Mouse (Mus musculus) limb, embryonic 11.5 days (tissue): ENCODE measurements at regions not wholly inside any gene's neighbourhood (a gene's known extent, or its start where the extent isn't known, plus 50 kb on each side); places are given as distances from the start of the nearest gene placed in this dataset.

ENCODE experiments used
- ATAC-seq: fragments of 200-750 bp; cut with Nextera tagmentation; 2 replicates; pipeline ENCODE4 v1.8.0; 2017; ENCODE audit warnings: low read depth; ENCODE audit not compliant: insufficient number of reproducible peaks, low FRiP score, low TSS enrichment
- DNase-seq: peaks from one replicate; pipeline ENCODE4 v3.0.0-alpha.2; 2015; ENCODE audit warnings: low spot score
- H3K27ac ChIP-seq: fragments of 300-500 bp; sonication (generic); replicated peaks from 2 replicates; pipeline ENCODE4 v1.5.1; 2014; ENCODE audit warnings: low read depth, mild to moderate bottlenecking, low read length
- H3K27me3 ChIP-seq: fragments of 300-500 bp; sonication (generic); 2 replicates; pipeline ENCODE4 v1.6.1; 2014; ENCODE audit warnings: mild to moderate bottlenecking, low read length, mixed read lengths; ENCODE audit not compliant: control insufficient read depth, insufficient read depth
- H3K36me3 ChIP-seq: fragments of 300-500 bp; sonication (generic); 2 replicates; pipeline ENCODE4 v1.6.1; 2014; ENCODE audit warnings: mild to moderate bottlenecking, low read length, moderate library complexity, mixed read lengths; ENCODE audit not compliant: control insufficient read depth, insufficient read depth
- H3K4me1 ChIP-seq: fragments of 300-500 bp; sonication (generic); 2 replicates; pipeline ENCODE4 v1.6.1; 2014; ENCODE audit warnings: low read length, mixed read lengths; ENCODE audit not compliant: control insufficient read depth, insufficient read depth
- H3K4me2 ChIP-seq: fragments of 300-500 bp; sonication (generic); 2 replicates; pipeline ENCODE4 v1.6.1; 2014; ENCODE audit warnings: low read depth, mild to moderate bottlenecking, moderate library complexity; ENCODE audit not compliant: severe bottlenecking
- H3K4me3 ChIP-seq: fragments of 300-500 bp; sonication (generic); 2 replicates; pipeline ENCODE4 v1.5.1; 2014; ENCODE audit warnings: low read depth, low read length
- H3K9ac ChIP-seq: fragments of 300-500 bp; sonication (generic); 2 replicates; pipeline ENCODE4 v1.6.1; 2014; ENCODE audit warnings: mild to moderate bottlenecking, low read length
- H3K9me3 ChIP-seq: fragments of 300-500 bp; sonication (generic); 2 replicates; pipeline ENCODE4 v1.6.1; 2016; ENCODE audit warnings: low read length; ENCODE audit not compliant: control insufficient read depth
- WGBS: fragments of 180-500 bp; shearing (Covaris S2); extraction: QIAGEN DNeasy Blood & Tissue Kit; methylation state at CpG from one replicate; pipeline ENCODE4 v1.1.7; 2014; 5-methylcytosine and 5-hydroxymethylcytosine counted together

- no peak overlapping the region for H3K27ac ChIP-seq
- ATAC-seq (no peak), DNase-seq (no peak)
- no peaks in the 10 kb centered on the region for H3K27me3 ChIP-seq
- H3K4me1 ChIP-seq = no peaks in the 10 kb centered on the region
- no peak overlapping the region for H3K4me2 ChIP-seq
- 90% methylated on average over 1 of the region's 1 CpGs for WGBS
- H3K9ac ChIP-seq = no peak overlapping the region
- no peak overlapping the region for H3K4me3 ChIP-seq
- H3K36me3 ChIP-seq = no peaks in the 10 kb centered on the region
- H3K9me3 ChIP-seq = no peaks in the 10 kb centered on the region
Measured at GRCm38 (mm10) chr15:61342618-61343017, 419.8 kb upstream of the A1bg start.

GRCm38 (mm10) chr15:61327925-61328324, 405.1 kb upstream of the A1bg start:
- H3K4me1 ChIP-seq = no peaks in the 10 kb centered on the region
- no peaks in the 10 kb centered on the region for H3K36me3 ChIP-seq
- no peak overlapping the region for H3K9ac ChIP-seq
- H3K4me3 ChIP-seq = no peak overlapping the region
- no peaks in the 10 kb centered on the region for H3K27me3 ChIP-seq
- H3K27ac ChIP-seq = no peak overlapping the region
- no peak overlapping the region for H3K4me2 ChIP-seq
- no peak for DNase-seq
- ATAC-seq = no peak
- WGBS = 87% methylated on average over 2 of the region's 2 CpGs
- H3K9me3 ChIP-seq = no peaks in the 10 kb centered on the region

GRCm38 (mm10) chr15:61322243-61322642, 399.4 kb upstream of the A1bg start:
- no peak overlapping the region for H3K27ac ChIP-seq
- 90% methylated on average over 7 of the region's 7 CpGs for WGBS
- no peak for ATAC-seq
- DNase-seq = no peak
- H3K9me3 ChIP-seq = no peaks in the 10 kb centered on the region
- no peaks in the 10 kb centered on the region for H3K36me3 ChIP-seq
- H3K4me1 ChIP-seq = no peaks in the 10 kb centered on the region
- H3K9ac ChIP-seq = no peak overlapping the region
- no peaks in the 10 kb centered on the region for H3K27me3 ChIP-seq
- no peak overlapping the region for H3K4me2 ChIP-seq
- no peak overlapping the region for H3K4me3 ChIP-seq

DNA sequence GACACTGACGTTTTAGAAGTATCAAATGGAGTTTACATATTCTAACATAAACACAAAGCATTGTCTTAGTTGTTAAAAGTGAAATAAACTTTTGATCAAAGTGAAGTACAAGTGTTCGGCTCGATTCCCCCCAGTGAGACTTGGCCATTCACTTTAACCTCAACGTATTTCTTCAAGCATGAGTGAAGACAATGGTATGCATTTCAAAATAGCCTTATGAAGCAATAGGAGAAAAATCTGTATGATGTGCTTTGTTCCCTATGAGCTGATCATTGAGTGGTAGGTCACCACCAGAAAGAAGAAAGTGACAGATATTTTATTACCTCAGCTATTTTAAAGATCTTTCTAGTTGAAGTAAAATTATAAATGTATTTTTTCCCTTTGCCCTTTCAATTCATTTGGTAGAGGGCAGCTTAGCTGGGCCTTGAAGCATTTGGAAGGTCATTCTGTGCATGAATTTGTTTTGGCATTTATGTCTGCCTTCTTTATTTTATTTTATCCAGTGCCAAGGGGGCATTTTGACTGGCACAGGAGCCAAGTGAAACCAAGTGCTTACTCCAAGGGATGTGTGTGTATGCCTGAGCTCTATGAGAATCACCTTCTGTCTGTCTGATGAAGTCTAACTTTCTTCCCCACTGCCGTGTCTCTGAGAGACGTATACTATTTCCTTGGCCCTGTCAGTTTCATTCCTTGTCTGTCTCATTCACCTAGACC, 386.8 kb upstream of the A1bg start:
- H3K4me2 ChIP-seq = no peak overlapping the region
- DNase-seq = no peak
- no peak overlapping the region for H3K27ac ChIP-seq
- H3K9me3 ChIP-seq = no peaks in the 10 kb centered on the region
- no peak overlapping the region for H3K9ac ChIP-seq
- WGBS = 84% methylated on average over 6 of the region's 6 CpGs
- H3K27me3 ChIP-seq = no peaks in the 10 kb centered on the region
- no peaks in the 10 kb centered on the region for H3K4me1 ChIP-seq
- ATAC-seq = no peak
- no peaks in the 10 kb centered on the region for H3K36me3 ChIP-seq
- H3K4me3 ChIP-seq = no peak overlapping the region

GRCm38 (mm10) chr15:61308936-61309335, 386.1 kb upstream of the A1bg start:
- no peaks in the 10 kb centered on the region for H3K36me3 ChIP-seq
- H3K4me3 ChIP-seq = no peak overlapping the region
- no peaks in the 10 kb centered on the region for H3K4me1 ChIP-seq
- no peak overlapping the region for H3K4me2 ChIP-seq
- H3K27me3 ChIP-seq = no peaks in the 10 kb centered on the region
- 84% methylated on average over 4 of the region's 4 CpGs for WGBS
- no peak overlapping the region for H3K27ac ChIP-seq
- DNase-seq (no peak), ATAC-seq (no peak)
- H3K9me3 ChIP-seq = no peaks in the 10 kb centered on the region
- no peak overlapping the region for H3K9ac ChIP-seq

DNA sequence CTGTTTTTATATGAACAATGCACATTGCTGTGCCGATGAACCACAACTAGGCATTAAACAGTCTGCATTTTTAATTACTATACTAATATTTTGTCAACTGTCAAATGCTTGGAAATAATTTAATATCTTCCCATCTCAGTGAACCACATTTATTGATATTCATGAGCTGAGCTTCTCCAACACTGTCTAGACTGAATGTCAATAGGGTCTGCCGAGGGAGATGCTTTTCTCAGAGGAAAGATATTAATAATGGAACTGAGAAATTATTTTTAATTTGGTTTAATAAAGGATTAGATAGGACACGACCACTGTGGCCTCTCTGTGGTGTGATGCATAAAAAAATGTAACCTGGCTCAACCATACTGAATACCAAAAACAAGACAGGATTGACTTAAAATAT, 381.7 kb upstream of the A1bg start:
- no peaks in the 10 kb centered on the region for H3K4me1 ChIP-seq
- H3K4me2 ChIP-seq = no peak overlapping the region
- ATAC-seq (no peak), DNase-seq (no peak)
- H3K36me3 ChIP-seq = no peaks in the 10 kb centered on the region
- no peaks in the 10 kb centered on the region for H3K27me3 ChIP-seq
- WGBS = 82% methylated on average over 3 of the region's 3 CpGs
- H3K9me3 ChIP-seq = no peaks in the 10 kb centered on the region
- no peak overlapping the region for H3K9ac ChIP-seq
- no peak overlapping the region for H3K4me3 ChIP-seq
- no peak overlapping the region for H3K27ac ChIP-seq

- Histone ChIP-seq H3K9me3 (no peaks in the 10 kb centered on the region), H3K4me2 (no peak overlapping the region), H3K4me3 (no peak overlapping the region), H3K27me3 (no peaks in the 10 kb centered on the region), H3K27ac (no peak overlapping the region), H3K9ac (no peak overlapping the region), H3K4me1 (no peaks in the 10 kb centered on the region), H3K36me3 (no peaks in the 10 kb centered on the region)
- DNase-seq (no peak), ATAC-seq (no peak)
- 84% methylated on average over 6 of the region's 6 CpGs for WGBS
Measured at GRCm38 (mm10) chr15:61299796-61300195, 377.0 kb upstream of the A1bg start.

DNA sequence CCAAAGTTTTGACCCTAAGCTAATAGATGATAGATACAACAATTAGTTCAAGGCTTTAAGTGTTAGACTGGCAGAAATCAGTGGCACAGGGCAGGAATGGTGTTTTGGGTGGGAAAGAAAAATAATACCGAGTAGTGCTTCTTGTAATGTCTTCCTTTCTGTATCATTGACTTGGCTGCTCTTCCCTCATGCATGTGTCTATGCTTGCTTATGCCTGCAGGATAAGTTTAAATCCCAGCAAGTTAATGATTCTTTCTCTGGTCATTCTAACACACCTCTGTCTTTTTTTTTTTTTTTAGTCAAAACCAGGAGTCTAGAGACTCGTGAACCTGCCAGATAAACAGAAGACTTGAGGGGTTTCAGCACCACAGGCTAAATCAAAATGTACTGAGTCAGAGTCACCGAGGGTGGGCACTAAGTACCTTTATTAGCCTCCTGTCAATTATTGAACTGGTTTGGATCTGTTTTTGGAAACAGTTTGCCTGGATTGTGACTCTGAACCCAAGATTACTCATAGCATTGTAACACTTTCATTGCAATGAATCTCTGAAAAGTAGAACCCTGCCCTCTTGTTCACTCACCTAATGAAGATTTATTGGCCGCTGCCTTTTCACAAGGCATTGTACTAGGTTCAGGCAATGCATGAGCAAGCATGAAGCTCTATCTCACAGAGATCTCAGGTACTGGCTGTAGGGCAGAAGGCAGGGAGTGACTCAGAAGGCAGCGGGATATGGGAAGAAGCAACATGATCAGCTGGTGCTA, 374.8 kb upstream of the A1bg start:
- ATAC-seq = no peak
- H3K36me3 ChIP-seq = no peaks in the 10 kb centered on the region

More for the DNA sequence above, 374.8 kb upstream of the A1bg start:
- no peaks in the 10 kb centered on the region for H3K9me3 ChIP-seq
- H3K4me2 ChIP-seq = no peak overlapping the region
- DNase-seq = no peak
- no peak overlapping the region for H3K27ac ChIP-seq
- no peak overlapping the region for H3K4me3 ChIP-seq
- H3K27me3 ChIP-seq = no peaks in the 10 kb centered on the region
- no peaks in the 10 kb centered on the region for H3K4me1 ChIP-seq
- 83% methylated on average over 5 of the region's 5 CpGs for WGBS
- no peak overlapping the region for H3K9ac ChIP-seq
